16 mouse cellular contexts compared by ENCODE assay signal in genomic region chr8:117227339-117227738, GRCm38 (mm10). TPM values are rescaled to one million over a fixed set of nuclear protein-coding genes. Genes with fewer than 3 reads are reported as not detected.
A peak's percentile ranks its signal among the peaks of the same experiment; 100 is the strongest.
DNase-seq lines count a peak whose midpoint lies in the region; ATAC-seq and TF ChIP-seq lines count a peak whose summit lies in the region.
"Had no signal": no experiment of that assay in that cellular context is flagged by ENCODE, and none has a peak within 500 bp of the region (broad histone marks: within the 10 kb centered on the region; RNA-seq: fewer than 3 reads in every experiment).

No protein-coding gene starts in this region.

- peaks cover 3% of the 10 kb centered on the region; the same call in 1 of the 2 replicates for H3K9me3 ChIP-seq in kidney, embryonic 16.5 days (ENCODE audit: low read length)
- H3K9me3 ChIP-seq in forebrain, embryonic 13.5 days (replicated peaks) = no peaks in the 10 kb centered on the region
- H3K9me3 ChIP-seq: neural tube, embryonic 15.5 days had no signal

- H3K27me3 ChIP-seq in kidney, embryonic 16.5 days (ENCODE audit: insufficient read depth, low read length) = no peaks in the 10 kb centered on the region
- no peaks in the 10 kb centered on the region for H3K27me3 ChIP-seq in Patski
- no peaks in the 10 kb centered on the region for H3K27me3 ChIP-seq in forebrain, embryonic 13.5 days
- H3K27me3 ChIP-seq: megakaryocyte, embryonic 14.5 days; neural tube, embryonic 15.5 days had no signal

- H3K36me3 ChIP-seq in kidney, embryonic 16.5 days (ENCODE audit: insufficient read depth, low read length) = no peaks in the 10 kb centered on the region
- H3K36me3 ChIP-seq in forebrain, embryonic 13.5 days (ENCODE audit: poor library complexity, severe bottlenecking) = no peaks in the 10 kb centered on the region
- H3K36me3 ChIP-seq: neural tube, embryonic 15.5 days had no signal

- CTCF ChIA-PET in Patski (lab: Charles Lee) = no interaction called here

- peak; percentile 17 for DNase-seq in kidney, adult 9 months
- DNase-seq in Patski (ENCODE audit: low read depth, low spot score) = peak; percentile 31
- DNase-seq in kidney, postnatal 14 days = peak; percentile 43
- peak; percentile 19 for DNase-seq in lung, postnatal 25 days (ENCODE audit: low spot score)
- no peak for DNase-seq in c-Kit-positive CD71-positive TER-119-positive erythroid progenitor cells, embryonic 14.5 days (ENCODE audit: low spot score)
- DNase-seq: adrenal gland, postnatal 14 days; cerebellum, adult 11-12 months; cerebellum, postnatal 36 days; gastrocnemius, postnatal 10 days; right cerebral cortex, postnatal 25 days; thymus, postnatal 36 days had no signal

- ATAC-seq in kidney, embryonic 16.5 days (ENCODE audit: low FRiP score, low TSS enrichment) = no peak
- peak; percentile 38 for ATAC-seq in Patski
- no peak for ATAC-seq in forebrain, embryonic 13.5 days
- ATAC-seq: midbrain, embryonic 16.5 days had no signal

- H3K27ac ChIP-seq in kidney, embryonic 16.5 days (ENCODE audit: low read length) = no peak overlapping the region
- no peak overlapping the region for H3K27ac ChIP-seq in forebrain, embryonic 13.5 days
- H3K27ac ChIP-seq: neural tube, embryonic 15.5 days had no signal

- no peak for TF ChIP-seq CTCF in Patski (IDR thresholded peaks at IDR 0.05)

- in situ Hi-C loops in Patski (cut with MboI; ENCODE audit: low pct_unique_long_range_greater_than_20kb) = no loop called here

- no peak overlapping the region for H3K4me3 ChIP-seq in kidney, embryonic 16.5 days (ENCODE audit: low read length)
- no peak overlapping the region for H3K4me3 ChIP-seq in forebrain, embryonic 13.5 days
- H3K4me3 ChIP-seq: megakaryocyte, embryonic 14.5 days; neural tube, embryonic 15.5 days had no signal

- WGBS in kidney, embryonic 16.5 days = 82% methylated on average over 2 of the region's 2 CpGs
- 93% methylated on average over 2 of the region's 2 CpGs for WGBS in forebrain, embryonic 13.5 days

- POLR2A ChIA-PET in Patski (lab: Charles Lee) = no interaction called here

- H3K4me1 ChIP-seq in kidney, embryonic 16.5 days (ENCODE audit: insufficient read depth, low read length) = peaks cover 3% of the 10 kb centered on the region; the same call in 1 of the 2 replicates
- H3K4me1 ChIP-seq in forebrain, embryonic 13.5 days = no peaks in the 10 kb centered on the region

- no peak overlapping the region for H3K4me2 ChIP-seq in kidney, embryonic 16.5 days (replicated peaks; ENCODE audit: low read depth, low read length)
- H3K4me2 ChIP-seq in forebrain, embryonic 13.5 days = no peak overlapping the region
- H3K4me2 ChIP-seq: neural tube, embryonic 15.5 days had no signal

- H3K9ac ChIP-seq in kidney, embryonic 16.5 days (replicated peaks; ENCODE audit: low read length) = no peak overlapping the region
- H3K9ac ChIP-seq in forebrain, embryonic 13.5 days = no peak overlapping the region
- H3K9ac ChIP-seq: neural tube, embryonic 15.5 days had no signal

RNA-seq across cellular contexts. Expression of gene Cmip, which starts 29.5 kb away (rescaled TPM):
- 20.4 and 21.0 TPM in 2 replicates for polyA plus RNA-seq in kidney, embryonic 16.5 days (2015; fragmentation: Nextera tagmentation; extraction: Ambion mirVana)
- polyA plus RNA-seq in Patski (2021) = 63.6 TPM
- polyA plus RNA-seq in forebrain, embryonic 13.5 days (2015; fragmentation: Nextera tagmentation; extraction: Ambion mirVana) = 39.0 and 45.4 TPM in 2 replicates
